Mouse (Mus musculus): ENCODE measurements around the gene Cep170. TPM values are rescaled to one million over a fixed set of nuclear protein-coding genes. Genes with fewer than 3 reads are reported as not detected.

Gene Cep170
- total and polyA plus RNA-seq, 3 experiments = 2.2 to 37.8 (median 32.3) TPM

GRCm38 (mm10) chr1:176825084-176825483 is 11.2 kb upstream of the Cep170 start:
- no peak for DNase-seq

- no peak for DNase-seq
Observed at GRCm38 (mm10) chr1:176824611-176825010, 10.7 kb upstream of the Cep170 start.

DNA sequence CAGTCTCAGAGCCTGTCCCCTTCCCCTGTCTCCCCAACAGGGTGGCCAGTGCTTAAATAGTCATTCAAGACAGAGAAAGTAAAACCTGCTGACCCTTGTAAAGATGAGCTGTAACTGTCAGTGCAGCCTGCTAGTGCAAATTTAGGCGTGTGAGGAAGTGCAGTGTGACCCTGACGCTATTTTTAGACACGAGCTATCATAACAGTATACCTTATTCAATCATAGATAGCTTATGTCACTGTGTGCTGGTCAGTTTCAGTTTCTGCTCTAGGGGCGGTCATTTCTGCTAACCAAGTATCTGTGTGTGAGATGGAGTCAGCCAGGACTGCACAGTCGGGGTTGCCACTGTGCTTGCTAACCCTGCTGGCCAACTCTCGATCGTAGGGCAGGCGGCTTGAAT is 10.0 kb upstream of the Cep170 start:
- DNase-seq = no peak

- DNase-seq = no peak
Observed at GRCm38 (mm10) chr1:176822949-176823348, 9.1 kb upstream of the Cep170 start.

DNA sequence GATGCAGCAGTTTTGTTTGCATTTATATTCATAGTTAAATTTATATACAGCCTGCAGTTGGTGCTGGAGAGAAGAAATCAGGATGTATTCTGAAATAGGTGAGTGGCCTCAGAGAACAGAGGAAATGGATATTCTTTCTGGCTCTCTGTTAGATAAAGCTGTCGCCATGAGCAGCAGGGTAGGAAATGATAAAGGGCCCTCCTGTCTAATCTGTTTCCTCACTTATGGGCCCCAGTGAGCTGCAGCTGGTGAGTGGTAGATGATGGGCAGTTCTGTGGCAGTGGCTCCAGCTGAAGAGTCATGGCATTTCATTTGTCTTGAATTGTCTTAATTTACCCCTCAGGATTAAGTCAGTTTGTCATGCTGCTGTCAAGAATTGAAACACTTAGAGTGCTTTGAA is 8.1 kb upstream of the Cep170 start:
- no peak for DNase-seq

- peak; percentile 82 for DNase-seq
Observed at GRCm38 (mm10) chr1:176818763-176819162, 4.9 kb upstream of the Cep170 start.

- DNase-seq = no peak
Observed at GRCm38 (mm10) chr1:176818147-176818546, 4.3 kb upstream of the Cep170 start.

GRCm38 (mm10) chr1:176816728-176817127 is 2.9 kb upstream of the Cep170 start:
- DNase-seq = no peak

GRCm38 (mm10) chr1:176814591-176815062 is 760 bp upstream of the Cep170 start, which contains the start of gene Sdccag8:
Sdccag8 (plus strand) TSS chr1:176814660.
- peak; percentile 96 for DNase-seq

GRCm38 (mm10) chr1:176813292-176814035 is 403 bp downstream of the Cep170 start:
- peak; percentile 87 for DNase-seq

DNA sequence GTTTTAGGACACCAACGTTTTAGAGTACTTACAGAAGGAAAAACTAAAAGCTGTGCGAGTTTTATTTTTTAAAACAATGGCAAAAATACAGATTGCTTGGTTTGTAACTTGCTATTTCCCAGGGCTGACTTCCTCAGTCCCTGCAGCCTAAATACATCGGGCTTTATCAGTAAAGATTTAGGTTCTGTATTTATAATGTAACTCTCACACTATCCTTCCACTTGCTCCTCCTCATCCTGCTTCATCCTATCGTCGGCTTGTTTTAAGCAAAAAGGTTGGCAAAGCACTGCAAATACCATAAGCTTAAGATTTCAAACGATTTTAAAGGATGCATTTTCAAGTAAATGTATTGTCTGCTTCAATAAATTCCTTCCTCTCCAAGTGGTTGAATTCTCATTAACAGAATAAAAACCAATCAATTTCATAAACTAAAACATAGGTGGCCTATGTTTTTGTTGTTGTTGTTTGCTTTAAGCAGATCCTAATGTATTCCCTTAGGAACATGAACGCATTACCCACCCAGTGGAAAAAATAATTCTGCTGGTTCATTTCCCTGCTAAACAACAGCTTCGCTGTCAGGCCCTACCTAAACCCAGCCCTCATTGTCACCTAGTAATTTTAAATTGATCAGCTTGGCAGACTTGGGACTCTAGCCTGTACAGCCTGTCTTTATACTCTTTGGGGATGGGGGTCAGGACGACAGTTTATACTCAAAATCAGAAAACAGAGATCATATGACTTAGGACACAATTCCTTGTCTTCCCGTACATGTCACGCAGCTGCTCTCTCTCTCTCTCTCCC is 1.2 kb downstream of the Cep170 start:
- no peak for DNase-seq

DNA sequence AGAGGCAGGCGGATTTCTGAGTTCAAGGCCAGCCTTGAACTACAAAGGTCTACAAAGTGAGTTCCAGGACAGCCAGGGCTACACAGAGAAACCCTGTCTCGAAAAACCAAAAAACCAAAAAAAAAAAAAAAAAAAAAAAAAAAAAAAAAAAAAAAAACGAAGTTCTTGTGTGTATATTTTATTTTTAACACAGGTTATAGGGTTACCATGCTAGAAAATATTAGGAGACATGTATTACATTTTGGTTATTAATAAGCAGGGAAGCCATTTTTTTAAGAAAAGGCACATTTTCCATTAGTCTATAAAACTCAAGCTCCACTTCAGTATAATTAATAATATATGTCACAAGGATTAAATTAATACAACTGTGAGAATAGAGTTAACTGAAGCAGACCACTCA is 2.0 kb downstream of the Cep170 start:
- no peak for DNase-seq

DNA sequence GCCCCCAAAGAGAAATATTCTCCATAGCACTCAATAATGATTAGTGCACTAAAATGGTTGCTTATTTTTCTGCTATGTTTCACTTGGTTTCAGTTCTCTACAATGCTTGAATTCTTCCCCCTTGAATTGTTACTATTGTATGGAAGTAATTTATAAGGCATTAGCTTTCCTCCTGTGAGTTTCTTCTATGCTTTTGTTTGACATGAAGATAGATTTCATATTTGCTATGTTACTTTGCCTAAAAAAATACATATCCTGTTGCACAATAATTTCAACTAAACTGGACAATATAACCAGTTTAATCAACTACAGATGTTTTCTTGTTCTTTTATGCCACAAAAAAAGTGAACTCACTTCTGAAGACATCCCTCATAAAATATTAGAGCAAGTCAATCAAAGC is 3.7 kb downstream of the Cep170 start:
- no peak for DNase-seq

GRCm38 (mm10) chr1:176800728-176801365 is 13.0 kb downstream of the Cep170 start:
- peak; percentile 37 for DNase-seq

GRCm38 (mm10) chr1:176798673-176799072 is 15.2 kb downstream of the Cep170 start:
- no peak for DNase-seq

GRCm38 (mm10) chr1:176792175-176792574 is 21.7 kb downstream of the Cep170 start:
- DNase-seq = no peak

DNA sequence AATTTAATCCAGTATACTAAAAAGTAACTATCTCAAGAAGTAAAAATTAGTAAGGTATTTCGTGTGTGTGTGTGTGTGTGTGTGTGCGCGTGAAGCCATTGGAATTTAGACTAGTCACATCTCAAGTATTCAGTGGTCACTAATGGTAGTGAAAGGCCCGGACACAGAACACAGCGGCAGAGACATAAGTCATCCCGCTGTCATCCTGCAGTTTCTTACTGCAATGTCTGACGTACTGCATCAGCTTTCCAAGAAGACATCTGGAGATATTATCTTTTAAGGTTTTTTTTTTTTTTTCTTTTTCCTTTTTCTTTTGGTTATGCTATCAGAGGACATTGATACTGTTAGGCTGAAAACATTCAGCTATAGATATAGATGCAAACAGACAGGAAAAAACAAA is 24.5 kb downstream of the Cep170 start:
- no peak for DNase-seq

- no peak for DNase-seq
Observed at GRCm38 (mm10) chr1:176774533-176774932, 39.3 kb downstream of the Cep170 start.

- DNase-seq = no peak
Observed at GRCm38 (mm10) chr1:176762295-176762694, 51.6 kb downstream of the Cep170 start.

GRCm38 (mm10) chr1:176760673-176761072 is 53.2 kb downstream of the Cep170 start:
- DNase-seq = no peak

DNA sequence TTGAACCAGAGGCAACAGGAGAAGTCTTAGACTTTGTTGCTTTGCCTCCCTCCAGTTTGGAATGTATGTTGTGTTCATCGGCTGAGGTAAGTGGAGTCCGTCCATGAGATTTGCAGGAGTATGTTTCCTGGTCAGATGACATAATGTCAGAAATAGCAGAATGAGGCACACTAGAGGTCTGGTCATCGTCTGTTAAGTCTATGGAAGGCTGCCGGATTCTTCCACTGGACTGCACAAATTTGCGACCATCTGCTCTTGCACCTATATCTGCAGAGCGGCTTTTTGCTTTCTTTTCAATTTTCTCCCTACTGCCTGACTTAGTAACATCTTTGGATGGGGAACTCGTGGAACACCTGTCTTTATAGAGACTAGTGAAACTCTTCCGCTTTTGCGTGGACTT is 58.3 kb downstream of the Cep170 start:
- no peak for DNase-seq

DNA sequence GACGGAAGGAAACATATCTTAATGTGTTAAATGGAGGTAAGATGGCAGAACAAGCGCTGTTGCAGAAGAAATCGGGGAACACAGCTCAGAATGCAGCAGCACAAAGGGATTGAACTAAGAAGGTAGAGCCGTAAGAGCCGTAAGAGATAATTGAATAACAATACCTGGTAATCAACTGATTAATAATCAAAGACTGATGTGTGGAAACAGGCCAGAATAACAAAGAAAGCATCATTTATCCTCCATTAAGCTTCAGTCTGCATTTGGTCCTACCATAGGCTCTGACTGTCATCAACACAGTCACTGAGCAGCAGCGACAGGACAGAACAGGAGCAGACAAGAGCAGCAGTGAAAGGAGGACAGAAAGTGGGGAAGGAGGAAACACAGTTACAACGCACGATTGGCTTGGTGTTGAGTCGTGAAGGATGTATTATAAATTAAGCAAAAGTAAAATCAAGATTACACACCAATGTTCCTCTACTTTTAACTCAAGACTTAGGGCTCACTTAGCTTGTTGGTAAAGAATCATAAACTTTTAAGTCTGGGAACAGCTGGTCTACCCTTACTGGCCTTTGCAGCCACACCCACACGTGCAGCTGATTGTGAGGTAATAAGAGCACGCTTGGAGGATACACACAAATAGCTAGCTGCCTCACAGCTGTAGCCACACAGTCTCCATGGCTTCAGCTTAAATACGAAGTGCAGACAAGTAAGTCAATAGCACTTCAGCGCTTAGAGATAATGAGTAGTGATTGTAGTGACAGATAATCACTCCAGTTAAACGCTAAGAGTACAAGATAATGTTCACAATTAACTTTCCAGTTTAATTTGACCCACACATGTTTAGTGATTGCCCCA is 59.8 kb downstream of the Cep170 start:
- DNase-seq = no peak

Data from adrenal gland, adult 2 months (tissue).